Mouse (Mus musculus) limb, embryonic 14.5 days (tissue): Measurements from ENCODE around the gene Ntrk2. TPM values are rescaled to one million over a fixed set of nuclear protein-coding genes. Genes with fewer than 3 reads are reported as not detected.

Source experiments
- ATAC-seq: fragments of 200-750 bp; cut with Nextera tagmentation; 2 replicates; pipeline ENCODE4 v1.8.0; 2017; ENCODE audit warnings: low read depth, moderate number of reproducible peaks, moderate TSS enrichment; ENCODE audit not compliant: low FRiP score
- DNase-seq: peaks from one replicate; pipeline ENCODE4 v3.0.0-alpha.2; 2015; ENCODE audit warnings: low spot score
- H3K27ac ChIP-seq: fragments of 300-500 bp; sonication (generic); replicated peaks from 2 replicates; pipeline ENCODE4 v1.5.1; 2014; ENCODE audit warnings: low read depth, mild to moderate bottlenecking, low read length, moderate library complexity, mixed read lengths
- H3K27me3 ChIP-seq: fragments of 300-500 bp; sonication (generic); 2 replicates; pipeline ENCODE4 v1.6.1; 2014; ENCODE audit warnings: low read length, mixed read lengths; ENCODE audit not compliant: control insufficient read depth, insufficient read depth
- H3K36me3 ChIP-seq: fragments of 300-500 bp; sonication (generic); 2 replicates; pipeline ENCODE4 v1.6.1; 2014; ENCODE audit warnings: mild to moderate bottlenecking, low read length, moderate library complexity, mixed read lengths; ENCODE audit not compliant: control insufficient read depth, insufficient read depth
- H3K4me1 ChIP-seq: fragments of 300-500 bp; sonication (generic); 2 replicates; pipeline ENCODE4 v1.6.1; 2014; ENCODE audit warnings: antibody characterized with exemption, low read length, mixed read lengths; ENCODE audit not compliant: control insufficient read depth, insufficient read depth
- H3K4me2 ChIP-seq: fragments of 300-500 bp; sonication (generic); replicated peaks from 2 replicates; pipeline ENCODE4 v1.6.1; 2014; ENCODE audit warnings: low read depth, mild to moderate bottlenecking, low read length, moderate library complexity; ENCODE audit not compliant: severe bottlenecking
- H3K4me3 ChIP-seq: fragments of 300-500 bp; sonication (generic); replicated peaks from 2 replicates; pipeline ENCODE4 v1.5.1; 2014; ENCODE audit warnings: low read length
- H3K9ac ChIP-seq: fragments of 300-500 bp; sonication (generic); 2 replicates; pipeline ENCODE4 v1.6.1; 2014; ENCODE audit warnings: mild to moderate bottlenecking, low read depth, low read length, moderate library complexity; ENCODE audit not compliant: severe bottlenecking
- H3K9me3 ChIP-seq: fragments of 300-500 bp; sonication (generic); 2 replicates; pipeline ENCODE4 v1.6.1; 2016; ENCODE audit warnings: low read length; ENCODE audit not compliant: control insufficient read depth
- POLR2A ChIP-seq: fragments of 200-500 bp; IDR thresholded peaks from 2 replicates; pipeline ENCODE4 v1.8.0; 2012; ENCODE audit warnings: inconsistent platforms, mild to moderate bottlenecking, moderate library complexity, borderline replicate concordance; ENCODE audit not compliant: insufficient read depth, insufficient read length; ENCODE audit errors: extremely low read depth
- WGBS: fragments of 180-500 bp; shearing (Covaris S2); extraction: QIAGEN DNeasy Blood & Tissue Kit; methylation state at CpG from one replicate; pipeline ENCODE4 v1.1.7; 2014; 5-methylcytosine and 5-hydroxymethylcytosine counted together
- polyA plus RNA-seq, 2 experiments: library from polyadenylated mRNA; depleted of rRNA in 1 of 2; stranded (reverse) in 1 of 2; unstranded in 1 of 2; fragments of >200 nt; fragmentation: Nextera tagmentation in 1 of 2; extraction: Ambion mirVana in 1 of 2; gene quantifications; 2 replicates each; pipeline versions ENCODE4 v1.2.1 to v1.2.3; 2012 to 2014

Gene Ntrk2
- polyA plus RNA-seq, 2 experiments, result 15.8 to 18.2 TPM

DNA sequence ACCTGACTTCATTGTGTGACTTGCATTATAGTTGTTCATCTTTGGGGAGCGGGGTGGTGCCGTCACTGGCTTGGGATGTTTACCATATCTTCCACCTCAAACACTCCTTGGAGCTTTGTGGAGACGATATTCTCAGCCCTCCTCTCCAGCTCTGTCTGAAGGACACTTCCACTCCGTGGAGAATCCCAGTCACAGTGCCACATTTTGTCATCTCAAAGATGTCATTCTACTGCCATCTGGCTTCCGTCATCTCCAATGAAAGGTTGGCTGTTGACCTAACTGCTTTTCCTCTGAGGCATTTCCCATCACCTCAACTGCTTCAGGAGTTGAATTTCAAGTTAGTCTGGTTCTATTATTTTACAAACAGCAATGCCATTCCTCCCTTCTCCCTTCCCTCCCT, 376.3 kb downstream of the Ntrk2 start:
- H3K4me1 ChIP-seq, result no peaks in the 10 kb centered on the region
- H3K4me3 ChIP-seq, result no peak overlapping the region
- no peaks in the 10 kb centered on the region for H3K27me3 ChIP-seq
- H3K9me3 ChIP-seq, result no peaks in the 10 kb centered on the region
- no peak overlapping the region for H3K4me2 ChIP-seq
- DNase-seq (no peak), ATAC-seq (no peak)
- TF ChIP-seq POLR2A, result no peak
- no peak overlapping the region for H3K27ac ChIP-seq
- no peak overlapping the region for H3K9ac ChIP-seq
- no peaks in the 10 kb centered on the region for H3K36me3 ChIP-seq
- WGBS, result 63% methylated on average over 5 of the region's 5 CpGs

Other genes with a start within 250 kb of the Ntrk2 start
- gene Slc28a3, start 195.7 kb upstream of the Ntrk2 start, polyA plus RNA-seq (2012; rRNA removed), result 0.08 and 0.13 TPM in 2 replicates
- not detected in 2 replicates for gene Slc28a3, start 195.7 kb upstream of the Ntrk2 start, polyA plus RNA-seq (2014; fragmentation: Nextera tagmentation; extraction: Ambion mirVana)